14 mouse cellular contexts compared by ENCODE assay signal in the genomic region with DNA sequence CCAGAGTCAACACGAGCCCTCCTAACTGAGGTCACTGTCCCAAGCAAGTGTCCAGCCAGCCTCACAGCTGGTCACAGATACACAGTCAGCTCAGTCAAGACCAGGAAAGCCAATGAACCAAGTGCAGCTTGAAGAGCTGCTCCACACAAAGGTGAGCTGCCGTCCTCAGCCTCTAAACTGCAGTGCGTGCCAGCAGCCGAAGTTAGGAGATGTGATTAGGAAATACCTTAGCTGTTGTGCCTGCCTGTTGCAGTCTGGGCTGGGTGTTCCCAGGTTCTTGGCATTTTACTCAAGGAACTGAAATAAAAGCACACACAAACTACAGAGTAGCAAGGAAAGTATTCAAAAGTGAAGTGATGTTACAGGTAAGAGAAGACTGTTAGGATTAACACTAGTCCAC.
DNase-seq lines count a peak whose midpoint lies in the region.
"Had no signal": no experiment of that assay in that cellular context is flagged by ENCODE, and none has a peak within 500 bp of the region (broad histone marks: within the 10 kb centered on the region; RNA-seq: fewer than 3 reads in every experiment).

No protein-coding gene starts in this region.

- peak; percentile 27 for DNase-seq in adrenal gland, postnatal 10 days
- DNase-seq in adrenal gland, postnatal 14 days, result no peak
- DNase-seq in lung, adult 18-20 months, result peak; percentile 55 to 71
- no peak for DNase-seq in lung, postnatal 14 days
- peak; percentile 53 for DNase-seq in lung, postnatal 25 days (ENCODE audit: low spot score)
- no peak for DNase-seq in lung, postnatal 4 days
- DNase-seq: adrenal gland, adult 8-10 months; B cell, adult 2 months; cerebellum, adult 11-12 months; cerebellum, adult 2 months; cerebellum, adult 9-10 months; cerebellum, postnatal 10 days; cerebellum, postnatal 25 days; forebrain, postnatal 0 days had no signal

Comparison
In these comparisons a context has a peak if more than half of its experiments do, and no peak if none do; other contexts are left out.
1. DNase-seq: peak in adrenal gland, postnatal 10 days (single experiment), lung, adult 18-20 months (2 of 2) and lung, postnatal 25 days (single experiment); none in adrenal gland, postnatal 14 days (single experiment), lung, postnatal 14 days (single experiment) and lung, postnatal 4 days (0 of 2).